Mouse (Mus musculus) thymus, adult 2 months (tissue): Measurements from ENCODE around the gene Fhit. TPM values are rescaled to one million over a fixed set of nuclear protein-coding genes. Genes with fewer than 3 reads are reported as not detected.

Experiments used
- DNase-seq: peaks from one replicate; pipeline ENCODE4 v3.0.0; 2021
- H3K27ac ChIP-seq: fragments of 200-500 bp; 2 replicates; pipeline ENCODE4 v1.5.1; 2012; ENCODE audit warnings: low read length, control low read depth; ENCODE audit not compliant: control insufficient read depth, insufficient read depth
- H3K27me3 ChIP-seq: fragments of 200-500 bp; 2 replicates; pipeline ENCODE4 v1.6.1; 2012; ENCODE audit warnings: mild to moderate bottlenecking, low read length, moderate library complexity, mixed read lengths; ENCODE audit not compliant: control insufficient read depth, insufficient read depth
- H3K36me3 ChIP-seq: fragments of 200-500 bp; 2 replicates; pipeline ENCODE4 v1.6.1; 2012; ENCODE audit warnings: mild to moderate bottlenecking, low read length, moderate library complexity; ENCODE audit not compliant: control insufficient read depth, insufficient read depth
- H3K4me1 ChIP-seq: fragments of 200-500 bp; replicated peaks from 2 replicates; pipeline ENCODE4 v1.6.1; 2012; ENCODE audit warnings: low read length; ENCODE audit not compliant: control insufficient read depth, insufficient read depth
- H3K4me3 ChIP-seq: fragments of 200-500 bp; 2 replicates; pipeline ENCODE4 v1.5.1; 2012; ENCODE audit warnings: mild to moderate bottlenecking, low read length, control low read depth, moderate library complexity; ENCODE audit not compliant: control insufficient read depth, insufficient read depth
- CTCF ChIP-seq: fragments of 200-500 bp; IDR thresholded peaks from 2 replicates; pipeline ENCODE4 v1.5.1; 2012; ENCODE audit warnings: mild to moderate bottlenecking, control low read depth, low read length, moderate library complexity, borderline replicate concordance; ENCODE audit not compliant: control insufficient read depth, poor library complexity, insufficient read depth; ENCODE audit errors: extremely low read depth
- POLR2A ChIP-seq: fragments of 200-500 bp; IDR thresholded peaks from 2 replicates; pipeline ENCODE4 v1.6.1; 2012; ENCODE audit warnings: mild to moderate bottlenecking, low read length, control low read depth, moderate library complexity; ENCODE audit not compliant: control insufficient read depth, poor library complexity, insufficient read depth; ENCODE audit errors: extremely low read depth
- WGBS: fragments of 180-500 bp; shearing (Covaris S2); methylation state at CpG from one replicate; pipeline ENCODE4 v1.1.7; 2018; 5-methylcytosine and 5-hydroxymethylcytosine counted together
- polyA plus RNA-seq: library from polyadenylated mRNA; depleted of rRNA; stranded (reverse); fragments of >200 nt; gene quantifications from 2 replicates; pipeline ENCODE4 v1.2.3, GENCODE M21; 2012

The Fhit gene
- polyA plus RNA-seq, 1 experiment = 5.4 TPM

- TF ChIP-seq CTCF (no peak), POLR2A (no peak)
- WGBS = 61% methylated on average over 3 of the region's 3 CpGs
- no peaks in the 10 kb centered on the region for H3K4me1 ChIP-seq
- H3K27ac ChIP-seq = no peak overlapping the region
- H3K4me3 ChIP-seq = no peak overlapping the region
- H3K27me3 ChIP-seq = no peaks in the 10 kb centered on the region
- no peaks in the 10 kb centered on the region for H3K36me3 ChIP-seq
- no peak for DNase-seq
Measured at GRCm38 (mm10) chr14:9788402-9788950, 1373.4 kb downstream of the Fhit start.

GRCm38 (mm10) chr14:9787389-9787788 lies 1374.4 kb downstream of the Fhit start:
- no peak overlapping the region for H3K4me3 ChIP-seq
- no peak for DNase-seq
- H3K4me1 ChIP-seq = no peaks in the 10 kb centered on the region
- no peak overlapping the region for H3K27ac ChIP-seq
- no peaks in the 10 kb centered on the region for H3K27me3 ChIP-seq
- no peaks in the 10 kb centered on the region for H3K36me3 ChIP-seq
- WGBS = 67% methylated on average over 1 of the region's 1 CpGs
- TF ChIP-seq CTCF (no peak), POLR2A (no peak)

- TF ChIP-seq POLR2A (no peak), CTCF (no peak)
- Histone ChIP-seq H3K36me3 (no peaks in the 10 kb centered on the region), H3K4me3 (no peak overlapping the region), H3K27me3 (no peaks in the 10 kb centered on the region), H3K27ac (no peak overlapping the region), H3K4me1 (no peaks in the 10 kb centered on the region)
- 75% methylated on average over 1 of the region's 1 CpGs for WGBS
- no peak for DNase-seq
Measured at GRCm38 (mm10) chr14:9785861-9786260, 1376.0 kb downstream of the Fhit start.

GRCm38 (mm10) chr14:9751341-9751740 lies 1410.5 kb downstream of the Fhit start:
- no peaks in the 10 kb centered on the region for H3K27me3 ChIP-seq
- H3K27ac ChIP-seq = no peak overlapping the region
- H3K4me3 ChIP-seq = no peak overlapping the region
- no peaks in the 10 kb centered on the region for H3K4me1 ChIP-seq
- no peak for DNase-seq
- H3K36me3 ChIP-seq = no peaks in the 10 kb centered on the region
- 90% methylated on average over 4 of the region's 4 CpGs for WGBS
- TF ChIP-seq POLR2A = no peak

- WGBS = 89% methylated on average over 1 of the region's 1 CpGs
- no peak for TF ChIP-seq CTCF
- TF ChIP-seq POLR2A = no peak
- H3K27me3 ChIP-seq = no peaks in the 10 kb centered on the region
- no peak for DNase-seq
- no peaks in the 10 kb centered on the region for H3K36me3 ChIP-seq
- no peak overlapping the region for H3K27ac ChIP-seq
- no peaks in the 10 kb centered on the region for H3K4me1 ChIP-seq
- H3K4me3 ChIP-seq = no peak overlapping the region
Measured at GRCm38 (mm10) chr14:9748709-9749108, 1413.1 kb downstream of the Fhit start.

- H3K27ac ChIP-seq = no peak overlapping the region
- TF ChIP-seq CTCF (no peak), POLR2A (no peak)
- H3K4me1 ChIP-seq = no peaks in the 10 kb centered on the region
Measured at GRCm38 (mm10) chr14:9721917-9722472, 1439.8 kb downstream of the Fhit start.

GRCm38 (mm10) chr14:9698621-9699020 lies 1463.2 kb downstream of the Fhit start:
- 81% methylated on average over 1 of the region's 1 CpGs for WGBS
- no peak overlapping the region for H3K27ac ChIP-seq
- H3K36me3 ChIP-seq = no peaks in the 10 kb centered on the region
- DNase-seq = no peak
- no peak for TF ChIP-seq CTCF
- TF ChIP-seq POLR2A = no peak
- no peak overlapping the region for H3K4me3 ChIP-seq
- no peaks in the 10 kb centered on the region for H3K4me1 ChIP-seq
- H3K27me3 ChIP-seq = no peaks in the 10 kb centered on the region

More at GRCm38 (mm10) chr14:9721917-9722472, 1439.8 kb downstream of the Fhit start:
- Histone ChIP-seq H3K27me3 (no peaks in the 10 kb centered on the region), H3K36me3 (no peaks in the 10 kb centered on the region), H3K4me3 (no peak overlapping the region)
- no peak for DNase-seq
- WGBS = 70% methylated on average over 2 of the region's 2 CpGs
